Mouse (Mus musculus) bone marrow, adult 2 months (tissue): Measurements from ENCODE around the gene 1110012L19Rik.
"Not testable (repeated sequence)": the region's sequence is repeated elsewhere in the genome, so short reads cannot be mapped to it uniquely, and the experiment has no call there.

Source experiments
- CTCF ChIP-seq: fragments of 200-500 bp; IDR thresholded peaks from 2 replicates; pipeline ENCODE4 v1.5.1; 2011; ENCODE audit warnings: low read length, control low read depth; ENCODE audit not compliant: control insufficient read depth, insufficient read depth
- POLR2A ChIP-seq: fragments of 200-500 bp; IDR thresholded peaks from 2 replicates; pipeline ENCODE4 v1.6.1; 2011; ENCODE audit warnings: low read depth, mild to moderate bottlenecking, control low read depth, low read length, borderline replicate concordance; ENCODE audit not compliant: control insufficient read depth

GRCm38 (mm10) chrX:70425473-70425872, 39.8 kb downstream of the 1110012L19Rik start:
- not testable (repeated sequence) for TF ChIP-seq CTCF, POLR2A
